Mouse (Mus musculus) bone marrow macrophage, adult 2 months (primary cell): ENCODE data around the gene Pgs1. TPM values are rescaled to one million over a fixed set of nuclear protein-coding genes. Genes with fewer than 3 reads are reported as not detected.

Experiments used
- H3K27ac ChIP-seq: 2 replicates; pipeline ENCODE4 v1.5.1; 2012; ENCODE audit warnings: low read depth, low read length; ENCODE audit not compliant: insufficient read depth
- H3K4me1 ChIP-seq: 2 replicates; pipeline ENCODE4 v1.6.1; 2012; ENCODE audit warnings: low read length; ENCODE audit not compliant: control insufficient read depth, insufficient read depth
- H3K4me3 ChIP-seq: 2 replicates; pipeline ENCODE4 v1.5.1; 2012; ENCODE audit warnings: mild to moderate bottlenecking, low read length, moderate library complexity; ENCODE audit not compliant: insufficient read depth
- CTCF ChIP-seq: IDR thresholded peaks from 2 replicates; pipeline ENCODE4 v1.5.1; 2012; ENCODE audit warnings: low read depth, mild to moderate bottlenecking, low read length, moderate library complexity
- POLR2A ChIP-seq: IDR thresholded peaks from 2 replicates; pipeline ENCODE4 v1.6.1; 2012; ENCODE audit warnings: mild to moderate bottlenecking, low read depth, low read length, borderline replicate concordance
- polyA plus RNA-seq: library from polyadenylated mRNA; stranded (reverse); fragments of >200 nt; gene quantifications from 2 replicates; pipeline ENCODE4 v1.2.4, GENCODE M21; 2012; ENCODE audit not compliant: missing spikeins, insufficient read depth, insufficient read length

The Pgs1 gene
- polyA plus RNA-seq, 1 experiment = 35.4 TPM

GRCm38 (mm10) chr11:117968716-117969099 lies 17.4 kb upstream of the Pgs1 start:
- peak overlapping the region; percentile 83 for H3K27ac ChIP-seq
- H3K4me3 ChIP-seq = peak overlapping the region; percentile 84
- peaks cover 51% of the 10 kb centered on the region for H3K4me1 ChIP-seq
- no peak for TF ChIP-seq POLR2A
- no peak for TF ChIP-seq CTCF

- H3K4me3 ChIP-seq = peak overlapping the region; percentile 84
- H3K4me1 ChIP-seq = peaks cover 52% of the 10 kb centered on the region
- peak overlapping the region; percentile 83 for H3K27ac ChIP-seq
- TF ChIP-seq POLR2A (peak; percentile 89), CTCF (no peak)
Measured at GRCm38 (mm10) chr11:117969100-117969944, 16.8 kb upstream of the Pgs1 start.

- Histone ChIP-seq H3K4me1 (peaks cover 52% of the 10 kb centered on the region), H3K27ac (peak within 1 kb of the TSS; percentile 83), H3K4me3 (peak within 1 kb of the TSS; percentile 84)
- TF ChIP-seq CTCF (peak; percentile 96), POLR2A (no peak)
Measured at GRCm38 (mm10) chr11:117969945-117970872, 15.9 kb upstream of the Pgs1 start, which contains the start of gene Socs3. Gene Socs3, minus strand, starts transcription at chr11:117970047.

- TF ChIP-seq CTCF = no peak
- no peak overlapping the region for H3K27ac ChIP-seq
- H3K4me1 ChIP-seq = peaks cover 54% of the 10 kb centered on the region
- H3K4me3 ChIP-seq = no peak overlapping the region
Measured at GRCm38 (mm10) chr11:117971100-117971499, 15.0 kb upstream of the Pgs1 start.

- H3K4me1 ChIP-seq = peaks cover 52% of the 10 kb centered on the region
- no peak for TF ChIP-seq POLR2A
- no peak for TF ChIP-seq CTCF
- H3K4me3 ChIP-seq = no peak overlapping the region
- no peak overlapping the region for H3K27ac ChIP-seq
Measured at GRCm38 (mm10) chr11:117971646-117972242, 14.3 kb upstream of the Pgs1 start.

- H3K4me1 ChIP-seq = peaks cover 48% of the 10 kb centered on the region
- no peak overlapping the region for H3K4me3 ChIP-seq
- H3K27ac ChIP-seq = no peak overlapping the region
- TF ChIP-seq CTCF (no peak), POLR2A (no peak)
Measured at GRCm38 (mm10) chr11:117972656-117973558, 13.2 kb upstream of the Pgs1 start.

- peaks cover 55% of the 10 kb centered on the region for H3K4me1 ChIP-seq
- H3K4me3 ChIP-seq = no peak overlapping the region
- no peak overlapping the region for H3K27ac ChIP-seq
- no peak for TF ChIP-seq CTCF
- TF ChIP-seq POLR2A = no peak
Measured at GRCm38 (mm10) chr11:117973569-117973968, 12.5 kb upstream of the Pgs1 start.

- TF ChIP-seq CTCF (no peak), POLR2A (no peak)
- peak overlapping the region; percentile 6; the same call in 1 of the 2 replicates for H3K27ac ChIP-seq
- H3K4me3 ChIP-seq = no peak overlapping the region
- peaks cover 64% of the 10 kb centered on the region for H3K4me1 ChIP-seq
Measured at GRCm38 (mm10) chr11:117974327-117975125, 11.6 kb upstream of the Pgs1 start.
